Mouse (Mus musculus) olfactory bulb, adult 2 months (tissue): Measurements from ENCODE around the gene Gm49392.

ENCODE experiments used
- CTCF ChIP-seq: fragments of 200-500 bp; IDR thresholded peaks from 2 replicates; pipeline ENCODE4 v1.5.1; 2012; ENCODE audit warnings: low read depth, mild to moderate bottlenecking, low read length, moderate library complexity; ENCODE audit not compliant: insufficient read depth
- POLR2A ChIP-seq: fragments of 200-500 bp; IDR thresholded peaks from 2 replicates; pipeline ENCODE4 v1.6.1; 2012; ENCODE audit warnings: mild to moderate bottlenecking, low read depth, low read length, moderate library complexity; ENCODE audit not compliant: insufficient read depth

DNA sequence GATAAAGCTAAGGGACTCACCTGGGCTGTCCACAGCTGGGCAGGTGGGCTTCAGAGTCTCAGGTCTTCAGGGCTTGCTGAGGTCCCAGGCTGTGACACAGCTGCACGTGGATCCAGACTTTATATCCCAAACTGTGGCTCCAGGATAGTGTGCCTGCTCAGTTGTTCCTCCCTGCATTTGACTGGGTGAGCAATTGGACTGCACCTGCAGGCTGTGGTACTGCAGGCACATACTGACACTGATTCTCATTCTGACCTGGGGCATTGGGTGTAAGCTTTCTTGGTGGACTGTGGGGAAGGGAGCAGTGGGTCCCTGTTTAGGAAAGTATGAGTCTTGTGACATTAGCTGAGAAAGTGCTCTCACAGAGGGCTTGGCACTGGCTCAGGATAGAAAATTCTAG is 93.9 kb downstream of the Gm49392 start, which contains the start of gene Ctsll3:
- no peak for TF ChIP-seq POLR2A
- no peak for TF ChIP-seq CTCF
